Mouse (Mus musculus) testis, adult 2 months (tissue): ENCODE measurements around the gene Zfp787.

Source experiments
- CTCF ChIP-seq: fragments of 200-500 bp; IDR thresholded peaks from 2 replicates; pipeline ENCODE4 v1.5.1; 2012; ENCODE audit warnings: low read depth, mild to moderate bottlenecking, inconsistent platforms, low read length, moderate library complexity; ENCODE audit not compliant: control insufficient read depth, insufficient read depth, insufficient replicate concordance
- POLR2A ChIP-seq: fragments of 200-500 bp; IDR thresholded peaks from 2 replicates; pipeline ENCODE4 v1.6.1; 2012; ENCODE audit warnings: low read depth, mild to moderate bottlenecking, inconsistent platforms, low read length, moderate library complexity; ENCODE audit not compliant: control insufficient read depth

DNA sequence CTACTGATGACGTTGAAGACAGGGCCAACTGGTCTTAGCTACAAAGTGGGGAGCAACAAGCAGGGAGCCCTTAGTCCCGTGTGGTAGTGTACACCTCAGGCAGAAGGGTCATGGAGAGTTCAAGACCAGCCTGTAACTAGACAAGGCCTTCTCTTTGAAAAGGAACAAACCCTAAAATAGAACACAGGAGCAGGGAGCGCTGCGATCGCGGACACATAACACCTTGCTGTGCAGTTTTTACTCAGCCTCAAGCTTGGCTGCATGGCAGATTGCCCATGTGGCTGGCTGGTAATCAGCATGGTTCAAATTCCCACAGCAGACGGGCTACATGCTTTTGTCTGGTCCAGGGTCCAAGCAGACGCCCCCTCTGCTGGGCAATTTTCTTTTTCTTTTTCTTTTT, 28.7 kb upstream of the Zfp787 start:
- TF ChIP-seq POLR2A, result no peak
- no peak for TF ChIP-seq CTCF
